Mouse (Mus musculus) myocyte (in vitro differentiated cells): ENCODE data around the gene Myh2. TPM values are rescaled to one million over a fixed set of nuclear protein-coding genes. Genes with fewer than 3 reads are reported as not detected.

Source experiments
- H3K27me3 ChIP-seq: one replicate; pipeline ENCODE4 v1.6.1; 2011; ENCODE audit not compliant: control insufficient read depth, insufficient read depth, insufficient read length
- H3K36me3 ChIP-seq: one replicate; pipeline ENCODE4 v1.6.1; 2011; ENCODE audit not compliant: control insufficient read depth, insufficient read depth
- H3K4me2 ChIP-seq: one replicate; pipeline ENCODE4 v1.6.1; 2011; ENCODE audit warnings: low read depth, control low read depth
- H3K4me3 ChIP-seq: one replicate; pipeline ENCODE4 v1.5.1; 2011; ENCODE audit warnings: mild to moderate bottlenecking, control low read depth, moderate library complexity
- H3K79me2 ChIP-seq: one replicate; pipeline ENCODE4 v1.6.1; 2011; ENCODE audit not compliant: control insufficient read depth, insufficient read depth
- H3ac ChIP-seq: one replicate; pipeline ENCODE4 v1.6.1; 2011; ENCODE audit not compliant: control insufficient read depth, insufficient read length
- CEBPB ChIP-seq: IDR thresholded peaks from 2 replicates; pipeline ENCODE4 v1.6.1; 2011; ENCODE audit warnings: mild to moderate bottlenecking, moderate library complexity; ENCODE audit not compliant: poor library complexity, insufficient read depth, severe bottlenecking
- E2F4 ChIP-seq: IDR thresholded peaks from one replicate; pipeline ENCODE4 v1.6.1; 2011; ENCODE audit warnings: mild to moderate bottlenecking, control low read depth, moderate library complexity; ENCODE audit not compliant: insufficient read depth
- MAX ChIP-seq: IDR thresholded peaks from one replicate; pipeline ENCODE4 v1.6.1; 2011; ENCODE audit warnings: low read depth, mild to moderate bottlenecking, control low read depth
- MYOD1 ChIP-seq, 3 experiments: IDR thresholded peaks; one replicate each; pipeline ENCODE4 v1.6.1; 2011; ENCODE audit warnings: control low read depth in 2 of 3, low read depth in 2 of 3, mild to moderate bottlenecking in 2 of 3, moderate library complexity in 1 of 3; ENCODE audit not compliant: insufficient read length in 2 of 3, control insufficient read depth in 1 of 3
- MYOG ChIP-seq, 3 experiments: IDR thresholded peaks; one replicate each; pipeline ENCODE4 v1.6.1; 2011; ENCODE audit warnings: control low read depth in 2 of 3, low read depth in 2 of 3, mild to moderate bottlenecking in 2 of 3; ENCODE audit not compliant: insufficient read length in 2 of 3, control insufficient read depth in 1 of 3, insufficient read depth in 1 of 3
- POLR2A ChIP-seq: IDR thresholded peaks from one replicate; pipeline ENCODE4 v1.6.1; 2011; ENCODE audit warnings: low read depth, mild to moderate bottlenecking, control low read depth, moderate library complexity; ENCODE audit not compliant: insufficient read length
- POLR2AphosphoS2 ChIP-seq: IDR thresholded peaks from one replicate; pipeline ENCODE4 v1.6.1; 2011; ENCODE audit warnings: low read depth, control low read depth; ENCODE audit not compliant: insufficient read length
- REST ChIP-seq: IDR thresholded peaks from one replicate; pipeline ENCODE4 v1.6.1; 2011; ENCODE audit warnings: mild to moderate bottlenecking, control low read depth, moderate library complexity; ENCODE audit not compliant: insufficient read depth, insufficient read length
- SRF ChIP-seq: IDR thresholded peaks from one replicate; pipeline ENCODE4 v1.6.1; 2011; ENCODE audit warnings: low read depth; ENCODE audit not compliant: control insufficient read depth, insufficient read length
- TCF12 ChIP-seq: IDR thresholded peaks from one replicate; pipeline ENCODE4 v1.6.1; 2011; ENCODE audit warnings: mild to moderate bottlenecking, control low read depth; ENCODE audit not compliant: poor library complexity, insufficient read depth, severe bottlenecking
- TCF3 ChIP-seq: IDR thresholded peaks from one replicate; pipeline ENCODE4 v1.6.1; 2011; ENCODE audit warnings: low read depth, control low read depth; ENCODE audit not compliant: insufficient read length
- USF1 ChIP-seq: IDR thresholded peaks from one replicate; pipeline ENCODE4 v1.6.1; 2011; ENCODE audit warnings: low read depth, mild to moderate bottlenecking, control low read depth, moderate library complexity
- polyA plus RNA-seq: library from polyadenylated mRNA; unstranded; fragments of >200 nt; fragmentation: generic; extraction: Trizol; gene quantifications from one replicate; pipeline ENCODE4 v1.2.1, GENCODE M21; 2012; ENCODE audit warnings: missing spikeins

Myh2 gene
- polyA plus RNA-seq, 1 experiment, result 0.54 TPM

- TF ChIP-seq MYOD1 (IDR thresholded peaks at IDR 0.05; ENCODE audit: control insufficient read depth in 1 of 3, insufficient read length in 2 of 3, low read depth in 2 of 3) (no peak), MAX (no peak), TCF3 (no peak), POLR2AphosphoS2 (no peak), REST (no peak), USF1 (no peak), MYOG (IDR thresholded peaks at IDR 0.05; ENCODE audit: control insufficient read depth in 1 of 3, insufficient read depth in 1 of 3, insufficient read length in 2 of 3, low read depth in 2 of 3) (no peak), E2F4 (no peak), TCF12 (no peak)
- no peaks in the 10 kb centered on the region for H3K36me3 ChIP-seq
- H3ac ChIP-seq, result no peak overlapping the region
- no peak overlapping the region for H3K4me3 ChIP-seq
- H3K27me3 ChIP-seq, result no peaks in the 10 kb centered on the region
- no peaks in the 10 kb centered on the region for H3K79me2 ChIP-seq
- H3K4me2 ChIP-seq, result no peak overlapping the region
These were observed 20.7 kb downstream of the Myh2 start for GRCm38 (mm10) chr11:67191496-67191895.

DNA sequence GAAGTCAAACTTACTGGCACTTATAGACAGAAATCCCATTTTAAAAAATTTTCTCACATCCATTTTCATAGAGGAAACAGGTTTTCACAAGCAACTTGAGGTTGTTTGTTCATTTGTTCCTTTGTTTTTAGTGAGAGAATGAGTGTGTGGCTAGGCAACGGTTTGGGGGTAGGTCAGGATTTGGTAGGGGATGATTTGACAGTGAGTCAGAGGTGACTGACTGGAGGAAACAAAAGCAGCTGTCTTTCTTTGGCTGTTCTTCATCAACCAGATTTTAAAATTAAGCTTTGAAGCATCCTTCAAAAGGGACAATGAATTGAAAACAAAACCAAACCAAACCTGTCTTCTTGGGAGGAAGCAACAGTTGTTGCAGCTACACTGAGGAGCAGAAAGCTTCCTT, 28.5 kb downstream of the Myh2 start:
- H3K4me2 ChIP-seq, result peak overlapping the region; percentile 40
- no peaks in the 10 kb centered on the region for H3K36me3 ChIP-seq
- no peak for TF ChIP-seq USF1
- TF ChIP-seq SRF, result no peak
- TF ChIP-seq POLR2A, result no peak
- no peak for TF ChIP-seq MAX
- no peak for TF ChIP-seq TCF3
- no peak for TF ChIP-seq TCF12
- TF ChIP-seq MYOD1 (IDR thresholded peaks at IDR 0.05; ENCODE audit: control insufficient read depth in 1 of 3, insufficient read length in 2 of 3, low read depth in 2 of 3), result peak in 1 of 3 experiments; percentile 1
- no peak for TF ChIP-seq CEBPB
- TF ChIP-seq MYOG (IDR thresholded peaks at IDR 0.05; ENCODE audit: control insufficient read depth in 1 of 3, insufficient read depth in 1 of 3, insufficient read length in 2 of 3, low read depth in 2 of 3), result peak in 1 of 3 experiments; percentile 32
- TF ChIP-seq REST, result no peak
- TF ChIP-seq POLR2AphosphoS2, result no peak
- TF ChIP-seq E2F4, result no peak
- H3K4me3 ChIP-seq, result no peak overlapping the region
- H3K27me3 ChIP-seq, result no peaks in the 10 kb centered on the region
- H3K79me2 ChIP-seq, result no peaks in the 10 kb centered on the region
- H3ac ChIP-seq, result no peak overlapping the region

DNA sequence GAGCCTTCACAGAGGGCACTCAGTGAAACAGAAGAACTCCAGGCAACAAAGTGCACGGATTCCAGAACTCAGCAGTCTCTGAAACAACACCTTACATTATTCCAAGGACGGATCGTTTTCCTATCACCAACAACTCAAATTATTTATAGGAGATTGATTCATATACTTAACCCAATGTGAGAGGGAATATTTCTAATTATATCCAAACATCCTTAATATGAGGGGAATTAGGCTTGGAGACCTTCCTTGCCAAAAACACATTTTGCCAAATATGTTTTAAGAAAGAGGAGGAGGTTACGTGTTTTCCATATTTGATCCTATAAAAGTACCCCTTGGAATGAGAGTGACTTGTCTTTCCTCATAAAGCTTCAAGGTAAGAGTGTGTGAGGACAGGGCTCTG, 28.9 kb downstream of the Myh2 start, which contains the start of gene Myh1:
Gene Myh1 (plus strand): TSS at position 301 of the 400 bp plus-strand sequence.
- TF ChIP-seq MYOD1 (IDR thresholded peaks at IDR 0.05; ENCODE audit: control insufficient read depth in 1 of 3, insufficient read length in 2 of 3, low read depth in 2 of 3) (no peak), MYOG (IDR thresholded peaks at IDR 0.05; ENCODE audit: control insufficient read depth in 1 of 3, insufficient read depth in 1 of 3, insufficient read length in 2 of 3, low read depth in 2 of 3) (no peak), MAX (no peak), POLR2AphosphoS2 (no peak), E2F4 (no peak), CEBPB (no peak), TCF3 (no peak), POLR2A (no peak)
- no peaks in the 10 kb centered on the region for H3K79me2 ChIP-seq

GRCm38 (mm10) chr11:67204766-67205165, 33.9 kb downstream of the Myh2 start:
- no peak overlapping the region for H3K4me3 ChIP-seq
- H3K36me3 ChIP-seq, result no peaks in the 10 kb centered on the region
- H3K4me2 ChIP-seq, result no peak overlapping the region
- TF ChIP-seq TCF3, result no peak
- no peak for TF ChIP-seq MYOD1 (IDR thresholded peaks at IDR 0.05; ENCODE audit: control insufficient read depth in 1 of 3, insufficient read length in 2 of 3, low read depth in 2 of 3)
- TF ChIP-seq POLR2AphosphoS2, result no peak
- no peak for TF ChIP-seq MYOG (IDR thresholded peaks at IDR 0.05; ENCODE audit: control insufficient read depth in 1 of 3, insufficient read depth in 1 of 3, insufficient read length in 2 of 3, low read depth in 2 of 3)
- TF ChIP-seq SRF, result no peak
- no peak for TF ChIP-seq TCF12
- no peak for TF ChIP-seq POLR2A
- TF ChIP-seq E2F4, result no peak
- no peak for TF ChIP-seq REST
- no peak for TF ChIP-seq USF1
- TF ChIP-seq CEBPB, result no peak
- TF ChIP-seq MAX, result no peak
- no peak overlapping the region for H3ac ChIP-seq
- no peaks in the 10 kb centered on the region for H3K27me3 ChIP-seq
- H3K79me2 ChIP-seq, result no peaks in the 10 kb centered on the region

More for the DNA sequence above, 28.9 kb downstream of the Myh2 start, which contains the start of gene Myh1:
- Histone ChIP-seq H3K27me3 (no peaks in the 10 kb centered on the region), H3K4me3 (no peak within 1 kb of the TSS), H3ac (no peak within 1 kb of the TSS), H3K4me2 (peak within 1 kb of the TSS; percentile 40), H3K36me3 (no peaks in the 10 kb centered on the region)

DNA sequence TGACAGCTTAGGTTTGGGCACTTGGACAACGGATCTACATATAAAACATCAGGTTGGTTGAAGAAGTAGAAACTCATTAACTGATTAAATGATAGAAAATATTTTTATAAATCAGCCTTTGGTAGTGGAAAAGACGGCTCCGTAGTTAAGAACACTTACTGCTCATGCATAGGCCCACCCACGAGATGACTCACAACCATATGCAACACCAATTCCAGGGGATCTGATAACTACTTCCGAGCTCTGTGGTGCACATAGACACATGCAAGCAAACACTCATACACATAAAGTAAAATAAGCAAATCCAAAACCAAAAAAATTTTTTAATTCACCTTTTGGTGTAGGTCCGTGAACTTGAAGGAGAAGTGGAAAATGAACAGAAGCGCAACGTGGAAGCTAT, 51.0 kb downstream of the Myh2 start:
- Histone ChIP-seq H3K4me3 (no peak overlapping the region), H3K79me2 (no peaks in the 10 kb centered on the region), H3ac (no peak overlapping the region), H3K4me2 (no peak overlapping the region), H3K27me3 (peaks cover 4% of the 10 kb centered on the region), H3K36me3 (no peaks in the 10 kb centered on the region)
- TF ChIP-seq MYOD1 (IDR thresholded peaks at IDR 0.05; ENCODE audit: control insufficient read depth in 1 of 3, insufficient read length in 2 of 3, low read depth in 2 of 3), result no peak
- no peak for TF ChIP-seq MAX
- TF ChIP-seq TCF3, result no peak
- TF ChIP-seq POLR2AphosphoS2, result no peak
- TF ChIP-seq E2F4, result no peak
- no peak for TF ChIP-seq CEBPB
- no peak for TF ChIP-seq REST
- no peak for TF ChIP-seq TCF12
- no peak for TF ChIP-seq POLR2A
- no peak for TF ChIP-seq SRF
- TF ChIP-seq MYOG (IDR thresholded peaks at IDR 0.05; ENCODE audit: control insufficient read depth in 1 of 3, insufficient read depth in 1 of 3, insufficient read length in 2 of 3, low read depth in 2 of 3), result no peak
- no peak for TF ChIP-seq USF1
